Mouse (Mus musculus) liver, embryonic 11.5 days (tissue): ENCODE results near the gene Fthl17d. TPM values are rescaled to one million over a fixed set of nuclear protein-coding genes. Genes with fewer than 3 reads are reported as not detected.

ENCODE experiments used
- polyA plus RNA-seq: library from polyadenylated mRNA; unstranded; fragments of >200 nt; fragmentation: Nextera tagmentation; extraction: Ambion mirVana; gene quantifications from 2 replicates; pipeline ENCODE4 v1.2.1, GENCODE M21; 2014

Gene Fthl17d
- polyA plus RNA-seq, 1 experiment from 2014 or later = not detected

Other genes with a start within 250 kb of the Fthl17d start
- not detected in 2 replicates for gene Ssx9, start 238.3 kb downstream of the Fthl17d start, polyA plus RNA-seq
- gene Ssxb5, start 183.1 kb downstream of the Fthl17d start, polyA plus RNA-seq = not detected in 2 replicates
- not detected in 2 replicates for gene Gm6592, start 142.8 kb downstream of the Fthl17d start, polyA plus RNA-seq
- not detected in 2 replicates for gene Gm5751, start 112.5 kb downstream of the Fthl17d start, polyA plus RNA-seq
- gene B630019K06Rik, start 94.4 kb downstream of the Fthl17d start, polyA plus RNA-seq = 1.1 and 1.2 TPM in 2 replicates
- gene Fthl17b, start 23.8 kb downstream of the Fthl17d start, polyA plus RNA-seq = not detected in 2 replicates
- not detected in 2 replicates for gene Fthl17c, start 10.2 kb downstream of the Fthl17d start, polyA plus RNA-seq
- gene Fthl17e, start 46.7 kb upstream of the Fthl17d start, polyA plus RNA-seq = not detected in 2 replicates
- not detected in 2 replicates for gene Fthl17f, start 76.3 kb upstream of the Fthl17d start, polyA plus RNA-seq
- gene 4930402K13Rik, start 117.8 kb upstream of the Fthl17d start, polyA plus RNA-seq = not detected in 2 replicates
- 0.23 and 0.27 TPM in 2 replicates for gene Lancl3, start 213.1 kb upstream of the Fthl17d start, polyA plus RNA-seq